Mouse (Mus musculus) spleen, adult 2 months (tissue): ENCODE data around the gene Dhh.

Source experiments
- CTCF ChIP-seq: fragments of 200-500 bp; IDR thresholded peaks from 2 replicates; pipeline ENCODE4 v1.5.1; 2011; ENCODE audit warnings: mild to moderate bottlenecking, inconsistent platforms; ENCODE audit not compliant: insufficient read depth, insufficient read length, insufficient replicate concordance; ENCODE audit errors: extremely low read depth
- POLR2A ChIP-seq: fragments of 200-500 bp; IDR thresholded peaks from 2 replicates; pipeline ENCODE4 v1.6.1; 2011; ENCODE audit warnings: low read depth, low read length, inconsistent platforms

GRCm38 (mm10) chr15:98880978-98881655, 17.2 kb downstream of the Dhh start:
- TF ChIP-seq CTCF, result no peak
- TF ChIP-seq POLR2A, result no peak
